Mouse (Mus musculus) heart, postnatal 0 days (tissue): Measurements from ENCODE around the gene Hipk4. TPM values are rescaled to one million over a fixed set of nuclear protein-coding genes. Genes with fewer than 3 reads are reported as not detected.

Experiments
- ATAC-seq: fragments of 200-750 bp; cut with Nextera tagmentation; 2 replicates; pipeline ENCODE4 v1.8.0; 2017; ENCODE audit warnings: low read depth, moderate number of reproducible peaks, moderate library complexity; ENCODE audit not compliant: insufficient read depth
- DNase-seq: peaks from one replicate; pipeline ENCODE4 v3.0.0-alpha.2; 2016; ENCODE audit warnings: low spot score
- H3K27ac ChIP-seq: fragments of 300-500 bp; sonication (generic); 2 replicates; pipeline ENCODE4 v1.5.1; 2014; ENCODE audit warnings: low read depth, mild to moderate bottlenecking
- H3K27me3 ChIP-seq: fragments of 300-500 bp; sonication (generic); 2 replicates; pipeline ENCODE4 v1.6.1; 2014; ENCODE audit warnings: low read length, mixed read lengths; ENCODE audit not compliant: control insufficient read depth, insufficient read depth
- H3K36me3 ChIP-seq: fragments of 300-500 bp; sonication (generic); replicated peaks from 2 replicates; pipeline ENCODE4 v1.6.1; 2014; ENCODE audit warnings: low read length, mixed read lengths; ENCODE audit not compliant: control insufficient read depth, insufficient read depth
- H3K4me1 ChIP-seq: fragments of 300-500 bp; sonication (generic); 2 replicates; pipeline ENCODE4 v1.6.1; 2014; ENCODE audit warnings: antibody characterized with exemption; ENCODE audit not compliant: control insufficient read depth, insufficient read depth
- H3K4me2 ChIP-seq: fragments of 300-500 bp; sonication (generic); 2 replicates; pipeline ENCODE4 v1.6.1; 2014; ENCODE audit warnings: low read depth, mild to moderate bottlenecking, low read length, moderate library complexity
- H3K4me3 ChIP-seq: fragments of 300-500 bp; sonication (generic); 2 replicates; pipeline ENCODE4 v1.5.1; 2014; ENCODE audit warnings: low read depth, low read length
- H3K9ac ChIP-seq: fragments of 300-500 bp; sonication (generic); replicated peaks from 2 replicates; pipeline ENCODE4 v1.6.1; 2014; ENCODE audit warnings: low read depth, low read length, mixed read lengths
- H3K9me3 ChIP-seq: fragments of 300-500 bp; sonication (generic); replicated peaks from 2 replicates; pipeline ENCODE4 v1.6.1; 2016; ENCODE audit warnings: low read length; ENCODE audit not compliant: control insufficient read depth
- CTCF ChIP-seq: IDR thresholded peaks from 2 replicates; pipeline ENCODE4 v1.5.1; 2016; ENCODE audit warnings: antibody characterized with exemption, control low read depth, low read depth
- EP300 ChIP-seq: IDR thresholded peaks from 2 replicates; pipeline ENCODE4 v1.6.1; 2016; ENCODE audit warnings: antibody characterized with exemption, low read depth
- WGBS: fragments of 180-500 bp; shearing (Covaris S2); extraction: QIAGEN DNeasy Blood & Tissue Kit; methylation state at CpG from one replicate; pipeline ENCODE4 v1.1.7; 2014; 5-methylcytosine and 5-hydroxymethylcytosine counted together
- polyA plus RNA-seq: library from polyadenylated mRNA; unstranded; fragments of >200 nt; fragmentation: Nextera tagmentation; extraction: Ambion mirVana; gene quantifications from 2 replicates; pipeline ENCODE4 v1.2.1, GENCODE M21; 2015
- total RNA-seq: library from RNA; depleted of rRNA; stranded (reverse); fragments of >200 nt; gene quantifications from 2 replicates; pipeline ENCODE4 v1.2.3, GENCODE M21; 2014; ENCODE audit warnings: low replicate concordance

Gene Hipk4
- total and polyA plus RNA-seq, 2 experiments from 2014 or later, result 0.18 to 0.23 TPM

DNA sequence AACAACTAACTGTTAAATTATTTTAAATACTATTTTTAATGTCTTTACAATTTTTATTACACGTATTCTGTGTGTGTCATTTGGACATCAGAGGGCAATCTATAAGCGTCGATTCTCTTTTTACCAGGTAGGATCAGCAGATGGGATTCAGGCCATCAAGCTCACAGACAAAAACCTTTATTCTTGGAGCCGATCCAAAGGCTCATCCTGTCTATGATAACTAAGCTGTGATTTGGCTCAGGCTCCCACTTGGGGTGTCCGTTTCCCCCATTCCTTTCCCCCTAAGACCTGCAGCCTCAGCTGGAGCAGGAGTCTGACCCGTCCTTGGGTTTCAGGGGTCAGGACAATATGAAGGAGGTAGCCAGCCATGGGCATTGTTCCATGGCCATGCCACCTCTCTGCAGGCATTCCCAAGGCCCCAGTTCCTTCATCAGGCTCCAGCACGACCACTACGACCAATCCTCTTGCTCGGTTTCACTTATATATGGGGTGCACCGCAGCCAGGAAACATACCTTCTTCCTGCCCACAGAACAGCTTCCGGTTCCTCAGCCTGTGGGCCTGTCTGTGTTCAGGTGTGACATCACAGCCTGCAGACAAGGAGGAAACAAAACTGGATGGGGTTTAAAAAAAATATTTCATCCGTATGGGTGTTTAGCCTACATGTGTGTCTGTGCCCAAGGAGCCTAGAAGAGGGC lies 21.8 kb downstream of the Hipk4 start:
- WGBS, result 67% methylated on average over 12 of the region's 12 CpGs

GRCm38 (mm10) chr7:27549597-27549996 lies 26.5 kb downstream of the Hipk4 start:
- Histone ChIP-seq H3K4me1 (0 out of 2 replicates have a peak, but pooled peaks cover 4% of the 10 kb centered on the region), H3K9me3 (no peaks in the 10 kb centered on the region), H3K36me3 (no peaks in the 10 kb centered on the region), H3K27me3 (no peaks in the 10 kb centered on the region), H3K4me3 (no peak overlapping the region), H3K4me2 (no peak overlapping the region), H3K9ac (no peak overlapping the region), H3K27ac (no peak overlapping the region)
- ATAC-seq (no peak), DNase-seq (no peak)
- TF ChIP-seq CTCF, result no peak
- no peak for TF ChIP-seq EP300
- 69% methylated on average over 6 of the region's 6 CpGs for WGBS

More for the DNA sequence above, 21.8 kb downstream of the Hipk4 start:
- no peak for ATAC-seq
- no peak overlapping the region for H3K4me2 ChIP-seq
- peaks cover 20% of the 10 kb centered on the region for H3K4me1 ChIP-seq
- TF ChIP-seq CTCF (no peak), EP300 (no peak)
- no peak overlapping the region for H3K9ac ChIP-seq
- no peak overlapping the region; the same call in 1 of the 2 replicates for H3K27ac ChIP-seq
- H3K9me3 ChIP-seq, result no peaks in the 10 kb centered on the region
- no peak overlapping the region for H3K4me3 ChIP-seq
- H3K27me3 ChIP-seq, result no peaks in the 10 kb centered on the region
- no peak for DNase-seq
- no peaks in the 10 kb centered on the region for H3K36me3 ChIP-seq

- WGBS, result 52% methylated on average over 5 of the region's 5 CpGs
- Histone ChIP-seq H3K27ac (no peak overlapping the region), H3K4me2 (peak overlapping the region; percentile 82; the same call in 1 of the 2 replicates), H3K36me3 (peaks cover 10% of the 10 kb centered on the region), H3K4me1 (no peaks in the 10 kb centered on the region), H3K27me3 (no peaks in the 10 kb centered on the region), H3K9me3 (no peaks in the 10 kb centered on the region), H3K4me3 (no peak overlapping the region), H3K9ac (no peak overlapping the region)
- ATAC-seq (no peak), DNase-seq (no peak)
- TF ChIP-seq CTCF (no peak), EP300 (no peak)
Measured at GRCm38 (mm10) chr7:27552070-27552469, 29.0 kb downstream of the Hipk4 start.

GRCm38 (mm10) chr7:27552931-27553513 lies 30.0 kb downstream of the Hipk4 start, which contains the start of the genes Pld3 and 2310022A10Rik:
Gene Pld3, minus strand, starts transcription at chr7:27553218.
Gene 2310022A10Rik, plus strand, starts transcription at chr7:27553233.
- no peak for TF ChIP-seq CTCF
- TF ChIP-seq EP300, result no peak
- ATAC-seq, result peak; percentile 100
- H3K4me2 ChIP-seq, result peak within 1 kb of the TSS; percentile 82
- peak within 1 kb of the TSS; percentile 83 for H3K4me3 ChIP-seq
- under 1% methylated on average over 41 of the region's 41 CpGs for WGBS
- H3K36me3 ChIP-seq, result peaks cover 10% of the 10 kb centered on the region
- no peaks in the 10 kb centered on the region for H3K27me3 ChIP-seq
- no peaks in the 10 kb centered on the region for H3K9me3 ChIP-seq
- H3K4me1 ChIP-seq, result no peaks in the 10 kb centered on the region
- peak within 1 kb of the TSS; percentile 52 for H3K27ac ChIP-seq
- H3K9ac ChIP-seq, result peak within 1 kb of the TSS; percentile 77
- DNase-seq, result peak; percentile 98

DNA sequence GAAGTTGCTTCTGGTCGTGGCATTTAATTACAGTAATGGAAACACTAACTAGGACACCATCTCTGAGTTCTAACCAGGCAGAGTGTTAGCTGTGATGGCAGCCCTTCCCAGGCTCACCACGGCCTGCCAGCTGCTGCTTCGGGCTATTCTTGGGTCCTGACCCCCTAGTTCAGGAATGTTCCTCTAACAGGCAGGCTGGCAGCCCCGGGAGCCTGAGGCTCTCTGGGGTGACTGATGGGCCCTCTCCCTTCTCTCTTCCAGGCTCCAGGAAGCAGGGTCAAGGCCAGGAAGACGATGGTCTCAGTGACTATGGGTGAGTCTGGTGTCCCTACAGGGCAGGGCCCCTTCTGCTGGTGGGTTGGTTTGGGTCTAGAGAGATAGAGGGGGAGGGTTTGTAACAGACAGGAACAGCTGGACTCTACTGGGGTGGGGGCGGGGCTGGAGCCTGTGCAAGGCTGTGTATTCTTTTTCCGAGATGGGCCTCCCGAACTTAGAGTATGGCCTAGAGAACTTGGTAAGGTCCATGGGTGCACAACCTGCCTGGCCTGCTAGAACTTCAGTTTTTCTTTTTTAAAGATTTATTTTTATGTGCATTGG lies 37.3 kb downstream of the Hipk4 start:
- WGBS, result 36% methylated on average over 8 of the region's 8 CpGs
- TF ChIP-seq CTCF, result no peak
- TF ChIP-seq EP300, result no peak
- DNase-seq (peak; percentile 81), ATAC-seq (peak; percentile 96)
- Histone ChIP-seq H3K4me3 (peak overlapping the region; percentile 36), H3K9me3 (no peaks in the 10 kb centered on the region), H3K9ac (peak overlapping the region; percentile 38), H3K27ac (peak overlapping the region; percentile 95), H3K27me3 (no peaks in the 10 kb centered on the region), H3K4me2 (peak overlapping the region; percentile 61), H3K4me1 (peaks cover 5% of the 10 kb centered on the region), H3K36me3 (peaks cover 33% of the 10 kb centered on the region)
